Mouse (Mus musculus): Measurements from ENCODE around the gene Aldh3b2. TPM values are rescaled to one million over a fixed set of nuclear protein-coding genes. Genes with fewer than 3 reads are reported as not detected.
"Not testable (repeated sequence)": the region's sequence is repeated elsewhere in the genome, so short reads cannot be mapped to it uniquely, and the experiment has no call there.

Aldh3b2 gene
- polyA plus RNA-seq, 1 experiment from 2014 or later: 11.7 TPM

GRCm38 (mm10) chr19:3964030-3964429, 8.1 kb upstream of the Aldh3b2 start:
- WGBS: 75% methylated on average over 4 of the region's 4 CpGs
- no peaks in the 10 kb centered on the region for H3K4me1 ChIP-seq (ENCODE audit: control insufficient read depth, insufficient read depth, low read length)
- ATAC-seq (ENCODE audit: insufficient number of reproducible peaks, insufficient read depth, low FRiP score, low read depth): no peak

GRCm38 (mm10) chr19:3966330-3967075, 5.6 kb upstream of the Aldh3b2 start:
- Histone ChIP-seq H3K27ac (ENCODE audit: low read length) (no peak overlapping the region), H3K9ac (replicated peaks; ENCODE audit: low read depth, low read length) (no peak overlapping the region), H3K27me3 (ENCODE audit: control insufficient read depth, insufficient read depth, low read length) (no peaks in the 10 kb centered on the region), H3K4me1 (ENCODE audit: control insufficient read depth, insufficient read depth, low read length) (no peaks in the 10 kb centered on the region), H3K9me3 (ENCODE audit: control insufficient read depth, low read depth, low read length) (no peaks in the 10 kb centered on the region), H3K4me2 (replicated peaks; ENCODE audit: low read depth, low read length) (no peak overlapping the region), H3K36me3 (ENCODE audit: control insufficient read depth, insufficient read depth, low read length) (no peaks in the 10 kb centered on the region), H3K4me3 (ENCODE audit: low read depth, low read length) (no peak overlapping the region)
- no peak for ATAC-seq (ENCODE audit: insufficient number of reproducible peaks, insufficient read depth, low FRiP score, low read depth)
- 70% methylated on average over 11 of the region's 11 CpGs for WGBS

More at GRCm38 (mm10) chr19:3964030-3964429, 8.1 kb upstream of the Aldh3b2 start:
- Histone ChIP-seq H3K9me3 (ENCODE audit: control insufficient read depth, low read depth, low read length) (no peaks in the 10 kb centered on the region), H3K27ac (ENCODE audit: low read length) (no peak overlapping the region), H3K27me3 (ENCODE audit: control insufficient read depth, insufficient read depth, low read length) (no peaks in the 10 kb centered on the region), H3K4me2 (replicated peaks; ENCODE audit: low read depth, low read length) (no peak overlapping the region), H3K36me3 (ENCODE audit: control insufficient read depth, insufficient read depth, low read length) (no peaks in the 10 kb centered on the region), H3K9ac (replicated peaks; ENCODE audit: low read depth, low read length) (no peak overlapping the region), H3K4me3 (ENCODE audit: low read depth, low read length) (no peak overlapping the region)

- no peak overlapping the region for H3K4me2 ChIP-seq (replicated peaks; ENCODE audit: low read depth, low read length)
- H3K27me3 ChIP-seq (ENCODE audit: control insufficient read depth, insufficient read depth, low read length): no peaks in the 10 kb centered on the region
- no peaks in the 10 kb centered on the region for H3K4me1 ChIP-seq (ENCODE audit: control insufficient read depth, insufficient read depth, low read length)
- WGBS: 51% methylated on average over 3 of the region's 3 CpGs
- ATAC-seq (ENCODE audit: insufficient number of reproducible peaks, insufficient read depth, low FRiP score, low read depth): no peak
- no peak overlapping the region for H3K4me3 ChIP-seq (ENCODE audit: low read depth, low read length)
- no peaks in the 10 kb centered on the region for H3K9me3 ChIP-seq (ENCODE audit: control insufficient read depth, low read depth, low read length)
- no peak overlapping the region for H3K9ac ChIP-seq (replicated peaks; ENCODE audit: low read depth, low read length)
- no peaks in the 10 kb centered on the region for H3K36me3 ChIP-seq (ENCODE audit: control insufficient read depth, insufficient read depth, low read length)
- H3K27ac ChIP-seq (ENCODE audit: low read length): no peak overlapping the region
Measured at GRCm38 (mm10) chr19:3967258-3967657, 4.9 kb upstream of the Aldh3b2 start.

GRCm38 (mm10) chr19:3974608-3975007, 2.5 kb downstream of the Aldh3b2 start:
- H3K4me2 ChIP-seq (replicated peaks; ENCODE audit: low read depth, low read length); H3K27me3 ChIP-seq (ENCODE audit: control insufficient read depth, insufficient read depth, low read length); H3K9me3 ChIP-seq (ENCODE audit: control insufficient read depth, low read depth, low read length); ATAC-seq (ENCODE audit: insufficient number of reproducible peaks, insufficient read depth, low FRiP score, low read depth); H3K36me3 ChIP-seq (ENCODE audit: control insufficient read depth, insufficient read depth, low read length); H3K27ac ChIP-seq (ENCODE audit: low read length); H3K4me3 ChIP-seq (ENCODE audit: low read depth, low read length); H3K9ac ChIP-seq (replicated peaks; ENCODE audit: low read depth, low read length); H3K4me1 ChIP-seq (ENCODE audit: control insufficient read depth, insufficient read depth, low read length): not testable (repeated sequence)
- WGBS: 86% methylated on average over 6 of the region's 6 CpGs

- no peaks in the 10 kb centered on the region for H3K9me3 ChIP-seq (ENCODE audit: control insufficient read depth, low read depth, low read length)
- H3K27me3 ChIP-seq (ENCODE audit: control insufficient read depth, insufficient read depth, low read length): no peaks in the 10 kb centered on the region
- no peaks in the 10 kb centered on the region for H3K4me1 ChIP-seq (ENCODE audit: control insufficient read depth, insufficient read depth, low read length)
- no peaks in the 10 kb centered on the region for H3K36me3 ChIP-seq (ENCODE audit: control insufficient read depth, insufficient read depth, low read length)
- WGBS: 67% methylated on average over 2 of the region's 2 CpGs
- no peak overlapping the region for H3K4me2 ChIP-seq (replicated peaks; ENCODE audit: low read depth, low read length)
- no peak for ATAC-seq (ENCODE audit: insufficient number of reproducible peaks, insufficient read depth, low FRiP score, low read depth)
- H3K9ac ChIP-seq (replicated peaks; ENCODE audit: low read depth, low read length): no peak overlapping the region
- no peak overlapping the region for H3K4me3 ChIP-seq (ENCODE audit: low read depth, low read length)
- no peak overlapping the region for H3K27ac ChIP-seq (ENCODE audit: low read length)
Measured at GRCm38 (mm10) chr19:3975866-3976265, 3.7 kb downstream of the Aldh3b2 start.

GRCm38 (mm10) chr19:3980309-3980708, 8.2 kb downstream of the Aldh3b2 start:
- Histone ChIP-seq H3K4me2 (replicated peaks; ENCODE audit: low read depth, low read length) (no peak overlapping the region), H3K36me3 (ENCODE audit: control insufficient read depth, insufficient read depth, low read length) (no peaks in the 10 kb centered on the region), H3K27me3 (ENCODE audit: control insufficient read depth, insufficient read depth, low read length) (no peaks in the 10 kb centered on the region), H3K27ac (ENCODE audit: low read length) (no peak overlapping the region), H3K9me3 (ENCODE audit: control insufficient read depth, low read depth, low read length) (no peaks in the 10 kb centered on the region), H3K4me1 (ENCODE audit: control insufficient read depth, insufficient read depth, low read length) (0 out of 2 replicates have a peak, but pooled peaks cover 6% of the 10 kb centered on the region), H3K4me3 (ENCODE audit: low read depth, low read length) (no peak overlapping the region), H3K9ac (replicated peaks; ENCODE audit: low read depth, low read length) (no peak overlapping the region)
- 4% methylated on average over 4 of the region's 4 CpGs for WGBS
- peak; percentile 59 for ATAC-seq (ENCODE audit: insufficient number of reproducible peaks, insufficient read depth, low FRiP score, low read depth)

- 79% methylated on average over 9 of the region's 9 CpGs for WGBS
- H3K36me3 ChIP-seq (ENCODE audit: control insufficient read depth, insufficient read depth, low read length): no peaks in the 10 kb centered on the region
- ATAC-seq (ENCODE audit: insufficient number of reproducible peaks, insufficient read depth, low FRiP score, low read depth): no peak
- H3K27me3 ChIP-seq (ENCODE audit: control insufficient read depth, insufficient read depth, low read length): no peaks in the 10 kb centered on the region
- H3K9ac ChIP-seq (replicated peaks; ENCODE audit: low read depth, low read length): no peak overlapping the region
- H3K27ac ChIP-seq (ENCODE audit: low read length): no peak overlapping the region
- H3K4me2 ChIP-seq (replicated peaks; ENCODE audit: low read depth, low read length): no peak overlapping the region
- H3K9me3 ChIP-seq (ENCODE audit: control insufficient read depth, low read depth, low read length): no peaks in the 10 kb centered on the region
- 0 out of 2 replicates have a peak, but pooled peaks cover 7% of the 10 kb centered on the region for H3K4me1 ChIP-seq (ENCODE audit: control insufficient read depth, insufficient read depth, low read length)
- no peak overlapping the region for H3K4me3 ChIP-seq (ENCODE audit: low read depth, low read length)
Measured at GRCm38 (mm10) chr19:3980917-3981316, 8.8 kb downstream of the Aldh3b2 start.

GRCm38 (mm10) chr19:3983527-3984200, 11.5 kb downstream of the Aldh3b2 start:
- no peak overlapping the region for H3K4me3 ChIP-seq (ENCODE audit: low read depth, low read length)
- no peaks in the 10 kb centered on the region for H3K9me3 ChIP-seq (ENCODE audit: control insufficient read depth, low read depth, low read length)
- peaks cover 14% of the 10 kb centered on the region for H3K4me1 ChIP-seq (ENCODE audit: control insufficient read depth, insufficient read depth, low read length)
- WGBS: 48% methylated on average over 9 of the region's 9 CpGs
- no peak overlapping the region for H3K27ac ChIP-seq (ENCODE audit: low read length)
- H3K27me3 ChIP-seq (ENCODE audit: control insufficient read depth, insufficient read depth, low read length): no peaks in the 10 kb centered on the region
- no peak overlapping the region for H3K4me2 ChIP-seq (replicated peaks; ENCODE audit: low read depth, low read length)
- H3K36me3 ChIP-seq (ENCODE audit: control insufficient read depth, insufficient read depth, low read length): no peaks in the 10 kb centered on the region
- ATAC-seq (ENCODE audit: insufficient number of reproducible peaks, insufficient read depth, low FRiP score, low read depth): no peak
- H3K9ac ChIP-seq (replicated peaks; ENCODE audit: low read depth, low read length): no peak overlapping the region

Measured in stomach, embryonic 14.5 days (tissue).